Mouse (Mus musculus): ENCODE results near the gene 4930404H24Rik.

DNA sequence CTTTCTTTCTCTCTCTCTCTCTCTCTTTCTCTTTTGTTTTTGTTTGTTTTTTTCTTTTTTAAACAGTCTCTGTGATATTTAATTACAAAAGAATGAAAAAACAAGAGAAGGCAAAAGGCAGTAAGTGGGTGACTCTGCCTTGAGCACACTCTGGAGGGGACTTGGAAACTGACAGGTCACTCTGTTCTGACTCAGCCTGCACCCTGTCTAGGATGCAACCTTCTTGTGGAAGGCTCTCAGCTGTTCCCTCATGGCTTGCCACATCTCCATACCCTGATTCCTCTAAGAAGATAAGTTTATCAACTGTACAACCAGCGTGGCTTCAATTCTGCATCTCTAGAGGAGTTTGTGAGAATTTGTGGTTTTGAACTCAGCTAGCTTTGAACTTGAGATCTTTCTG lies 25.2 kb upstream of the 4930404H24Rik start:
- TF ChIP-seq POLR2A (IDR thresholded peaks at IDR 0.05; ENCODE audit: borderline replicate concordance, control insufficient read depth, low read depth, low read length) (no peak), CTCF (IDR thresholded peaks at IDR 0.05; ENCODE audit: control insufficient read depth, insufficient read depth, low read length) (no peak)
